Mouse (Mus musculus): ENCODE data around the gene Znrd1as.
"Not testable (repeated sequence)": the region's sequence is repeated elsewhere in the genome, so short reads cannot be mapped to it uniquely, and the experiment has no call there.

Gene Znrd1as

GRCm38 (mm10) chr17:36950981-36951947 lies 7.1 kb upstream of the Znrd1as start, which contains the start of gene Ppp1r11:
Gene Ppp1r11, minus strand, starts transcription at chr17:36951741.
- DNase-seq (ENCODE audit: low read depth, low spot score) = peak; percentile 89

DNA sequence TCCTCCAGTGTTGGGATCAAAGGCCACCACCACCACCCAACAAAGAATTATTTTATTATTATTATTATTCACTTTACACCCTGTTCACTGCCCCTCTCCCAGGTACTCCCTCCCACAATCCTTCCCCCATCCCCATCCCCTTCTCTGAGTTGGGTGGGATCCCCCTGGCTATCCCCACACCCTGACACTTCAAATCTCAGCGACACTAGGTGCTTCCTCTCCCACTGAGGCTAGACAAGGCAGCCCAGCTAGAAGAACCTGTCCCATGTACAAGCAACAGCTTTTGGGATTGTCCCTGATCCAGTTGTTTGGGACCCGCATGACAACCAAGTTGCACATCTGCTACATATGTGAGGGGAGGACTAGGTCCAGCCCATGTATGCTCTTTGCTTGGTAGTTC lies 5.8 kb upstream of the Znrd1as start:
- DNase-seq (ENCODE audit: low read depth, low spot score) = no peak

GRCm38 (mm10) chr17:36953062-36953461 lies 5.3 kb upstream of the Znrd1as start:
- DNase-seq (ENCODE audit: low read depth, low spot score) = no peak

GRCm38 (mm10) chr17:36958884-36959283 lies 492 bp downstream of the Znrd1as start:
- DNase-seq (ENCODE audit: low read depth, low spot score) = no peak

DNA sequence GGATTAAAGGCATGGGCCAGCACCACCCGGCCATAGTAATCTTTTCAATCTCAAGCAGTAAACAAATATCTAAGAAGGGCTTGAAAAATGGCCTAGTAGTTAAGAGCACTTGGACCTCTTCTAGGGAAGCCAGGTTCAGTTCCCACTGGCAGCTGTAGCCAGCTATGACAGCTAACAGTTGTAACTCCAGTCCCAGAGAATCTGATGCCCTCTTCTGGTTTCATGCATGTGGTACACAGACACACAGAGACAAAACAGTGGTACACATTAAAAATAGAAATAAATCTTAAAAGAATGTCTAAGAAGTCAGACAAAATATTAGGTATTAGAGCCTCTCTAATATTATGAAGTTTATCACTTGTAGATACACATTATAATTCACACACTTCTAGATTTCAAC lies 2.7 kb downstream of the Znrd1as start:
- DNase-seq (ENCODE audit: low read depth, low spot score) = no peak

DNA sequence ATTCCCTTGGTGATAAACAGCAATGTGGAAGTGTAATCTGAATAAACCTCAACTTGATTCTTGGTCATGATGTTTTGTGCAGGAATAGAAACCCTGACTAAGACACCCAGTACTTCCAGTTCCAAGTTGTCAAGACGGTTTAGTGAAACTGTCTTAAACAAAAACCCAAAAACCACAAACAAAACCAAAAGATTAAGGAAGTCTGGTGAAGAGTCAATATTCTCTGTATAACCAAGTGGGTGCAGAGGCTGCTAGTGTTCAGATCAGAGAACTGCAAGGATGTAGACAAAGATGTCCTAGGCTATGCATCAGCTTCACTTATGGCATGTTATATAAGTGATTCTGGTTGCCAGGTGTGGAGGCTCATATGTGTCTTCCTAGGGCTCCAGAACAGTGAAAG lies 8.5 kb downstream of the Znrd1as start:
- no peak for DNase-seq (ENCODE audit: low read depth, low spot score)

DNA sequence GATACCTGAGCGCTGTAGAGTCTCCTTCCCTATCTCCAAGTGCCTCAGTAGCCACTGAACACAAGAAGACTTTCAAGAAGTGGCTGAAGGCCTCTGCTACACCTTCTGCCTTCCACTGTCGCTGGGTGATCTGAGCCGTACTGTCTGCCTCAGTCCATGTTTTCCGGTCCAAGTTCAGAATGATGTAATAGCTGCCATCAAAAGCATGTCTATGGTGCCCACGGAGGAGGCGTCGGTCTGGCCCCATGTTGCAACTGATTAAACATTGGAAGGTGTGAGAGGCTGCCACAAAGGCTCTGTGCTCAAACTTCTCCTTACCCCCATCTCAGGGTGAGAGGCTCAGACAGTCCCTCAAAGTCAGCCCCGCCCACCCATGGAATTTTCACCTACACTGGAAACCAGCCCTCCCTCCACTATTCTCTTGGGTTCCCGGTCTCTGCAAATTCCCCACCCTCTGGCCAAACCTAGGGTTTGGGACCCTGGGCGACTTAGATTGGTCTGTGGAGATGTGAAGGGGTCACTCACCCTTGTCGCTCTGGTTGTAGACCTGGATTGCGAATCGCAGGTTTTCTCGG lies 12.0 kb downstream of the Znrd1as start:
- no peak for DNase-seq (ENCODE audit: low read depth, low spot score)

DNA sequence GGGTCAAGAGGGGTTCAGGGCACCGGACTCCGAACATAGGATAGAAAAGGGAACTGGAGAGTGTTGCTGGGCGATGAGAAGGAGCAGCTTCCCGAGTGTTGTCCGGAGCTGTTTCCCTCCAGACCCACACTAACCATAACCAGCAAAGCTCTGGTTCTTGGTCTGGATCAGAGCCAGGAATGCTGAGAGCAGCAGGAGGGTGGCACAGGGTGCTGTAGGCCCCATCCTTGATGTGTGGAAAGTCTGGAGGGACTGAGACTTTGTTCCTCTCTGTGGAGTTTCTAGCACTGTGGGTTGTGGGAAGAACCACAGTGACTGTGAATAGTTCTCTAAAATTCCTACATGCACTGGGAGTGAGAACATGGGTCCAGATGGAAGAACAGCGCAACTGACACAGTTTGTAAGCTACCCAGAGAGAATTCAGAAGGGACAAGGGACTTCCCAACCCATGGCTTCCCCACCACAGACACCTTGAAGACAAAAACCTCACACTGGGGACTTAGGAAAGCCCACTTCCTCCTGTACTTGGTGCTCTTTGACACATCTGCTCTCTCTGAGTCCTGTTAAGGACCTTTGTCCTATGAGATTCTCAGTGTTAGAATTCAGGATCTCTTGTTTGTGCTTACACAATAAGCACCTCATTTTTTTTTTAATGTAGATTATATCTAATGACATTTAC lies 12.9 kb downstream of the Znrd1as start:
- no peak for DNase-seq (ENCODE audit: low read depth, low spot score)

DNA sequence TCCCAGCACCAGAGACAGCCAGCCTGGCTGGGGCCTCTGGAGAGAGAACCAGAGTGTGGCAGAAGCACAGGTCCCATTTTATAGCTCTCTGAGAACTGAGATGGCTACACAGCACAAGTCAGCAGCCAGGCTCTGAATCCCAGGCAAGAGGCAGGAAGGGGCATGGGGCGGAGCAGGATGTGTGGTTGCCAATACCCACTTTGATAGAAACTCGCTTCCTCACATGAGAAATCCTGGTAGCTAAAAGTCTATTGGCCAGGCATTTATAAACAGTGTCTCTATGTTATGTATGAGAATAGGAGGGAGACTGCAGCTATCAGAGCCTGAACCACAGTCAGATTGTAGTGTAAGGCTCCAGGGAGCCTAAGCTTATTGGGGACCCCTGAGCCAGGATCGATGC lies 14.4 kb downstream of the Znrd1as start:
- no peak for DNase-seq (ENCODE audit: low read depth, low spot score)

GRCm38 (mm10) chr17:36973271-36973787 lies 14.9 kb downstream of the Znrd1as start:
- no peak for DNase-seq (ENCODE audit: low read depth, low spot score)

DNA sequence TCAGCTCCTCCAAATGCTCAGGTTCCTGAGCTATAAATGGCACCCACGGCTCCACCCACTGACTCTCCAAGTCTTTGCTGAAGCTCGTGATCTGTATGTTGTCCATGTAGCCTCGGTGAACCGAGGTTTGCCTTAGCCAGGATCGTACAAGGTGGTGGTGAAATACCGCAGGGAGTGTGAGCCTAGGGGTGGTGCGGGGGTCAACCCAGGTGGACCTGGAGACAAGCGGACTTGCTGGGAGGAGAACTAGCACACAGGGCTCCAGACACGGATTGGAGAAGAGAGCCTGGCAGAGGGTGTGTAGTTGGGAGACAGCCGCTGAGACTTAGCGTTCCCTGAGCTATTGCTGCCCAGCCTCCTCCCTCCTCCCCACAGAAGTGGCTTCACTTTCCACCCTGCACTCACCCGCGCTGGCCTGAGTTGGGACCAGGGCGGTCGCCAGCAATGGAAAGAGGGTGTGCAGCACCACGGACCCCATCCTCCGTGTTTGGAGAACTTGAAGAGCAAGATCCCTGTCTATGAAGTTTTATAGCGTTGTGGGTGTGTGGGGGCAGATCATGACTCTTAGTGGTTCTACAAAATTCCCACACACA lies 22.9 kb downstream of the Znrd1as start, which contains the start of gene 2410137M14Rik:
Gene 2410137M14Rik (minus strand): TSS at position 17 of the 593 bp plus-strand sequence.
- no peak for DNase-seq (ENCODE audit: low read depth, low spot score)

- no peak for DNase-seq (ENCODE audit: low read depth, low spot score)
Measured at GRCm38 (mm10) chr17:36981845-36982244, 23.5 kb downstream of the Znrd1as start.

DNA sequence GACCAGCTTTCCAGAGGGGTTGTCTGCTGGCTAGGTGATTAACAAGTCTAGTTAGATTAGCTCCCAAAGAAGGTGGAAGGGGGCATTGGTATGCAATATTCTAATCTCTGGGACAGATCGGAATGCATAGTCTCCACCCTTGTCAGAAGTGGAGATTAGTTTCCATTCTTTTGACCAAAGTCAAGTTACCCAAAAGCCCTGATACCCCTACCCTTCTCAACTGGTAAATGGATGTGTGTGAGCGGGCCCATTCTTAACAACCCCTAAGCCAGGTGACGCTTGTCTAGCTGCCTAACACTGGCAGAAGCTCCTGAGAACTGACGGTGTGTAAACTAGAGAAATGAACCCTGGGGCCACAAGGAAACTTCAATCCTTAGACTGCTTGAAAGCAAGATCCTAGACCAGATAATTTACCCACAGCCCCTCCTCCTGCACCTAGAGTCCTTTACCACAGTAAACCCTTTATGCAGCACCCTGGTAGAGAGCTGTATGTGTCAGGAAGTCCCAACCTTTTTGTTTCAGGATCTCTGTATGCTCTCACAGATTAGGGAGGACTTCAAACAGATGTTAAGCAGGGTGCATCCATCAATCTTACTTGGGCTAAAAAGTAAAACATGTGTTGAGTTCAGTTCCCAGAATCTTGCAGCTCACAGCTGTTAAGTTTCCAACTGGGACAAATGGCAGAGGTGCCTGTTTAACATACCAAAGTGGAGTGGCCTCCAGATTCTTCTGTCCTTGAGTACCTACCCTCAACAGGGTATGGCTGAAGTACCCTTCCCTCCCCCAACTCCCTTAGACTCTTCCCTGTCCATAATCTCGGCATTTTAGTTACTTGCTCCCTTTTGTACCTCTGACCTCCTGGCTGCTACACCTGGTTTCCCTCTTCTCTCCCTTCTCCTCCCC lies 24.1 kb downstream of the Znrd1as start:
- no peak for DNase-seq (ENCODE audit: low read depth, low spot score)

GRCm38 (mm10) chr17:36988475-36988874 lies 30.1 kb downstream of the Znrd1as start:
- DNase-seq (ENCODE audit: low read depth, low spot score) = no peak

- DNase-seq (ENCODE audit: low read depth, low spot score) = no peak
Measured at GRCm38 (mm10) chr17:36989437-36989836, 31.0 kb downstream of the Znrd1as start, which contains the start of gene H2-M5. Gene H2-M5, minus strand, starts transcription at chr17:36989537.

DNA sequence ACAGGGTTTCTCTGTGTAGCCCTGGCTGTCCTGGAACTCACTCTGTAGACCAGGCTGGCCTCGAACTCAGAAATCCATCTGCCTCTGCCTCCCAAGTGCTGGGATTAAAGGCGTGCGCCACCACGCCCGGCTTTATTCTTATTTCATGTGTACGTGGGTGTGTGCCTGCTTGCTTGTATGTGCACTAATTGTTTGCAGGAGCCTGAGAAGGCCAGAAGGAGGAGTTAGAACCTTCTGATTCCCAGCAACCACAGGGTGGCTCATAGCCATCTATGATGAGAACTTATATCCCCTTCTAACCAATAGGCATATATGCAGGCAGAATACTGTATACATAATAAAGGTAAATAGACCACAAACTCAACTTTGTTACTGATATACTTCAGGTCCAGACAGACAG lies 32.2 kb downstream of the Znrd1as start:
- not testable (repeated sequence) for DNase-seq (ENCODE audit: low read depth, low spot score)

- no peak for DNase-seq (ENCODE audit: low read depth, low spot score)
Measured at GRCm38 (mm10) chr17:36992336-36993104, 34.1 kb downstream of the Znrd1as start.

DNA sequence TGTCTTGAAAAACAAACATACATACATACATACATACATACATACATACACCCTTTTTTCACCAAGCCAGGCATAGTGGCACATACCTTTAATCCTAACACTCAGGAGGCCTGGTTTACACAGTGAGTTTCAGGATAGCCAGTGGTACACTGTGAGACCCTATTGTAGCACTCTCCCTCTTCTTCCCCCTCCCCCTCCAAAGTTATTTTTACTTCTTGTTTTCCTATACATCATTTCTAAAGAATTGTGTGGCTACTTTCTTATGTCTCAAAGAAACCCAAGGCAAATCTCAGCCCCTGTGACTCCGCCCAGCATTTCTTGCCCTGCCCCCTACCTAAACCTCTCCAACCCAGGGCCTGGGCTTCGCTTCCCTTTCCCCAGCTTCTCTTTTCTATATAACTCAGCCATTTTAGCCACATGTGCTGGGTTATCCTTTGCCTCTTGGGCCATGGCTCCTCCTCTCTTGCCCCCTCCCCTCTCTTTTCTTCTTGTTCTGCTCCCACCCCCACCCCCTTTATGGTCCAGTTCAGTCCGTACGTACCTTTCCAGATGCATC lies 35.5 kb downstream of the Znrd1as start:
- no peak for DNase-seq (ENCODE audit: low read depth, low spot score)

DNA sequence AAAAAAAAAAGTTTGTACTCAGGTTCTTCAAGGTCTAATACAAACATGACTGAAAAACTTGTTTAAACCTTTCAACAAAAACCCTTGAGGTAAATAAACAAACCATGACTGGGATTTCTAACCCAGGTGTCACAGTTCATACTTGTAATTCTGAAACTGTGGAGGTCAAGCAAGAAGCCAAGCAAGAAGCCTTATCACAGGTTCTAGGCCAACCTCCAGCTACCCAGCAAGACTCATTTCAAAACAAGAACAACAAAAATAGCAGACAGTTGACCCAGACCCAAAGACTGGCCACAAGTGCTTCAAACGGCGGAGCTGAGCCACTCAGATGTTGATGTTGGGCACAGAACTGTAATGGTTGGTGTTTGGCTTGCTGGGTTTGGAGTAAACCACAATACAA lies 36.1 kb downstream of the Znrd1as start:
- no peak for DNase-seq (ENCODE audit: low read depth, low spot score)

All from c-Kit-negative CD71-positive TER-119-positive erythroid progenitor cells, embryonic 14.5 days (primary cell).